Mouse (Mus musculus): ENCODE data around the gene Ssx2ip. TPM values are rescaled to one million over a fixed set of nuclear protein-coding genes. Genes with fewer than 3 reads are reported as not detected.

Ssx2ip gene
- polyA plus RNA-seq, 1 experiment from 2014 or later, result 30.3 TPM

DNA sequence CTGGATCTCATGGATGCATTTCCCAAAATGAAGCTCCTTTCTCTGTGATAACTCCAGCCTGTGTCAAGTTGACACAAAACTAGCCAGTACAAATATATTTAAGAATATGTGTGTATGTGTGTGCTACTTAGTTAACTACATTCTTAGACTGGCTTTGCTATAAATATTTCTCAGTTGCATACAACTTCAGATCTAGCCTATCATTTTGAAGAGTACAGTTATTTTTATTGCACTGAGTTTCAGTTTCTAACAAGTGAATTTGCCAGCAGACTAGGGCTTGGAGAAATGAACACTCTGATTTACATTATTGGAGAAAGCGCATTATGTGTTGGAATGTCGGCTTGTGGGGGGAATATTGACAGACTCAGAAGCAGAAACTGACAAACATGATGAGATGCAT lies 23.6 kb upstream of the Ssx2ip start:
- H3K4me3 ChIP-seq, result no peak overlapping the region
- H3K27me3 ChIP-seq (ENCODE audit: low read depth, poor library complexity, severe bottlenecking), result peaks cover 59% of the 10 kb centered on the region
- H3K36me3 ChIP-seq, result no peaks in the 10 kb centered on the region
- 94% methylated on average over 2 of the region's 2 CpGs for WGBS
- H3K4me1 ChIP-seq, result peaks cover 28% of the 10 kb centered on the region
- H3K9me3 ChIP-seq (replicated peaks), result peaks cover 6% of the 10 kb centered on the region; the same call in 1 of the 2 replicates
- 0 out of 2 replicates have a peak overlapping the region, but pooled peaks have one; percentile 46 for H3K27ac ChIP-seq (replicated peaks)
- DNase-seq (ENCODE audit: low spot score), result no peak

GRCm38 (mm10) chr3:146381471-146381870 lies 23.0 kb upstream of the Ssx2ip start:
- Histone ChIP-seq H3K4me1 (peaks cover 23% of the 10 kb centered on the region), H3K27me3 (ENCODE audit: low read depth, poor library complexity, severe bottlenecking) (peaks cover 58% of the 10 kb centered on the region), H3K27ac (replicated peaks) (no peak overlapping the region), H3K4me3 (no peak overlapping the region), H3K36me3 (no peaks in the 10 kb centered on the region), H3K9me3 (replicated peaks) (peaks cover 6% of the 10 kb centered on the region; the same call in 1 of the 2 replicates)
- 89% methylated on average over 9 of the region's 9 CpGs for WGBS
- no peak for DNase-seq (ENCODE audit: low spot score)

GRCm38 (mm10) chr3:146386800-146387199 lies 17.6 kb upstream of the Ssx2ip start:
- no peak for DNase-seq (ENCODE audit: low spot score)
- Histone ChIP-seq H3K4me1 (no peaks in the 10 kb centered on the region), H3K4me3 (no peak overlapping the region), H3K27me3 (ENCODE audit: low read depth, poor library complexity, severe bottlenecking) (peaks cover 18% of the 10 kb centered on the region), H3K36me3 (no peaks in the 10 kb centered on the region), H3K27ac (replicated peaks) (no peak overlapping the region), H3K9me3 (replicated peaks) (peaks cover 6% of the 10 kb centered on the region; the same call in 1 of the 2 replicates)
- WGBS, result 82% methylated on average over 3 of the region's 3 CpGs

- H3K36me3 ChIP-seq, result no peaks in the 10 kb centered on the region
- no peak for DNase-seq (ENCODE audit: low spot score)
- peak overlapping the region; percentile 49 for H3K27ac ChIP-seq (replicated peaks)
- H3K4me1 ChIP-seq, result peaks cover 15% of the 10 kb centered on the region
- no peaks in the 10 kb centered on the region for H3K27me3 ChIP-seq (ENCODE audit: low read depth, poor library complexity, severe bottlenecking)
- WGBS, result 80% methylated on average over 19 of the region's 19 CpGs
- no peaks in the 10 kb centered on the region for H3K9me3 ChIP-seq (replicated peaks)
- peak overlapping the region; percentile 21; the same call in 1 of the 2 replicates for H3K4me3 ChIP-seq
These were observed 11.7 kb upstream of the Ssx2ip start for GRCm38 (mm10) chr3:146392656-146393321.

- H3K4me1 ChIP-seq, result peaks cover 15% of the 10 kb centered on the region
- H3K4me3 ChIP-seq, result no peak overlapping the region
- H3K9me3 ChIP-seq (replicated peaks), result no peaks in the 10 kb centered on the region
- H3K36me3 ChIP-seq, result no peaks in the 10 kb centered on the region
- no peaks in the 10 kb centered on the region for H3K27me3 ChIP-seq (ENCODE audit: low read depth, poor library complexity, severe bottlenecking)
- whole genome bisulfite sequencing, result 48% methylated on average over 7 of the region's 7 CpGs
- H3K27ac ChIP-seq (replicated peaks), result no peak overlapping the region
- DNase-seq (ENCODE audit: low spot score), result no peak
These were observed 10.8 kb upstream of the Ssx2ip start for GRCm38 (mm10) chr3:146393641-146394100.

DNA sequence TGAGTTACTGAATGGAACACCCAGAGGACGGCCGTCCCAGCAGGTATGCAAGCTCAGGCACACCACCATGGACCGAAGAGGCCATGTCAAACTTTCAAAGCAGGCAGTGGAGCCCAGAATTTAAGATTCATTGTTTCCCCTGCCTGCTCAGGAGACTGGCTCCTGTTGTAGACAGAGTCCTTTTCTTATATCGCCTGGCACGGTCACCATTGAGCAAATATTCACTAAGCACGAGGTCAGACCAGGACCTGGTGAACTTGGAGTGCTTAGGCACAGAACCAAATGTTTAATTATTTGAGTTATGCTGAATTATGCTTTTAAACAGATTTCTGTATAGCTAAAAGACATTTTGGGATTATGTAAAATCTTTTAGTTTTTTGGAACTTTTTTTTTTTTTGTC lies 8.2 kb upstream of the Ssx2ip start:
- 85% methylated on average over 6 of the region's 6 CpGs for WGBS
- no peak for DNase-seq (ENCODE audit: low spot score)
- Histone ChIP-seq H3K36me3 (no peaks in the 10 kb centered on the region), H3K9me3 (replicated peaks) (no peaks in the 10 kb centered on the region), H3K4me1 (peaks cover 15% of the 10 kb centered on the region), H3K27me3 (ENCODE audit: low read depth, poor library complexity, severe bottlenecking) (no peaks in the 10 kb centered on the region), H3K27ac (replicated peaks) (no peak overlapping the region), H3K4me3 (no peak overlapping the region)

DNA sequence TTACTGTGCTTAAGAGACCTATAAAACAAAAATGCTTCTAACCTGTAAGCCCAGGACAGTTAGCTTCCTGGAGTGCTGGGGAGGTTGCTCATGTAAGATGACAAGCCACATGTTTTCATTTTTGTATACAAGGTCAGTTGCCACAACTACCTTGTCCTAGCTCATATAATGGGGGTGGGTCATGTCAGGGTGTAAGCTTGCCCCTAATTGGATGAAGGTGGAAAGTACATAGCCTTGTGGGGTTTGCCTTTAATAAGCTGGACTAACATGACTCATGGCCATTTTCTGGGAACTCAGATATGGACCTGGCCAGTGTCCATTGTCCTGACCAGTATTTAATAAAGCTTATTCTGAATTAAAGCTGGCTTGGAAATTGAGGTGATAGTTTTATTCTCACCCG lies 7.5 kb upstream of the Ssx2ip start:
- Histone ChIP-seq H3K4me3 (no peak overlapping the region), H3K36me3 (no peaks in the 10 kb centered on the region), H3K27ac (replicated peaks) (no peak overlapping the region), H3K4me1 (peaks cover 15% of the 10 kb centered on the region), H3K27me3 (ENCODE audit: low read depth, poor library complexity, severe bottlenecking) (no peaks in the 10 kb centered on the region), H3K9me3 (replicated peaks) (no peaks in the 10 kb centered on the region)
- no peak for DNase-seq (ENCODE audit: low spot score)
- 96% methylated on average over 1 of the region's 1 CpGs for WGBS

DNA sequence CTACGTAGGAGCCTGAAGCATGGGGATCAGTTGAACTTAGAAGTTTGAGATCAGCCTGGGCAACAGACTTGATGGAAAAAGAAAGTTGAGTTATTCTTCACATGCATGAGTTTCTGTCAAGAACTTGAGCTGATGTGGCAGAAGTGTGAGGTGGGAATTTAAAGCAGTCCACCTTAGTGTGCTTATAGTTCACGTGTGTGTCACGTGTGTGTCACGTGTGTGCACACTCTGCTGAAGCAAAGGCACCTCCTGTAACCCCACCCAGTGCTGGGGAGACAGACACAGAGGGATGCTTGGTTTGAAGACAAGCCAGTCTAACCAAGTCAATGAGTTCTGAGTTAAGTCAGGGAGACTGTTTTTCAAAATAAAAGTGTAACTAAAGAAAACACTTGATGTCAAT lies 6.6 kb upstream of the Ssx2ip start:
- H3K9me3 ChIP-seq (replicated peaks), result no peaks in the 10 kb centered on the region; the same call in 1 of the 2 replicates
- no peak for DNase-seq (ENCODE audit: low spot score)
- no peaks in the 10 kb centered on the region for H3K27me3 ChIP-seq (ENCODE audit: low read depth, poor library complexity, severe bottlenecking)
- no peaks in the 10 kb centered on the region for H3K36me3 ChIP-seq
- WGBS, result 87% methylated on average over 4 of the region's 4 CpGs
- no peak overlapping the region for H3K4me3 ChIP-seq
- H3K4me1 ChIP-seq, result peaks cover 13% of the 10 kb centered on the region
- H3K27ac ChIP-seq (replicated peaks), result no peak overlapping the region

DNA sequence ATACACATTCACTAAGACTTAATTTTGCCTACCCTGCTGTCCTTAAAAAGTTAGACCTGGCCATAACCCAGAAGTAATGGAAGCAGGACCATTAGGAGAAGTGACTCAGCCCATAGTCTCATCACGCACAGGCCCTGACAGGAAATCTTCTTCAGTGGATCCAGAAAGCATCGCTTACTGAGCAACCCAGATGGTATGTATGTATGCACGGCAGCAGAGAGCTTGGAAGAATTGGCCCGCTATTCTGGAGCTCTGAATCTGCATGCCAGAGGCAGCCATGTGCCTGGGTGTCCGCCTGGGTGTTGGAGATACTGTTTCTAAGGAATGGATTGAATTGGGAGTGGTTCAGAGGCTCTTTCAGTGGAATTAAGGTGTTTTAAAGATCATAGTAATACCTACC lies 5.2 kb upstream of the Ssx2ip start:
- WGBS, result 94% methylated on average over 5 of the region's 5 CpGs

GRCm38 (mm10) chr3:146403770-146404169 lies 672 bp upstream of the Ssx2ip start:
- no peak for DNase-seq (ENCODE audit: low spot score)

More for the DNA sequence above, 5.2 kb upstream of the Ssx2ip start:
- H3K9me3 ChIP-seq (replicated peaks), result no peaks in the 10 kb centered on the region; the same call in 1 of the 2 replicates
- H3K4me1 ChIP-seq, result peaks cover 5% of the 10 kb centered on the region
- H3K27me3 ChIP-seq (ENCODE audit: low read depth, poor library complexity, severe bottlenecking), result no peaks in the 10 kb centered on the region
- no peak overlapping the region for H3K4me3 ChIP-seq
- H3K36me3 ChIP-seq, result no peaks in the 10 kb centered on the region
- H3K27ac ChIP-seq (replicated peaks), result no peak overlapping the region
- no peak for DNase-seq (ENCODE audit: low spot score)

DNA sequence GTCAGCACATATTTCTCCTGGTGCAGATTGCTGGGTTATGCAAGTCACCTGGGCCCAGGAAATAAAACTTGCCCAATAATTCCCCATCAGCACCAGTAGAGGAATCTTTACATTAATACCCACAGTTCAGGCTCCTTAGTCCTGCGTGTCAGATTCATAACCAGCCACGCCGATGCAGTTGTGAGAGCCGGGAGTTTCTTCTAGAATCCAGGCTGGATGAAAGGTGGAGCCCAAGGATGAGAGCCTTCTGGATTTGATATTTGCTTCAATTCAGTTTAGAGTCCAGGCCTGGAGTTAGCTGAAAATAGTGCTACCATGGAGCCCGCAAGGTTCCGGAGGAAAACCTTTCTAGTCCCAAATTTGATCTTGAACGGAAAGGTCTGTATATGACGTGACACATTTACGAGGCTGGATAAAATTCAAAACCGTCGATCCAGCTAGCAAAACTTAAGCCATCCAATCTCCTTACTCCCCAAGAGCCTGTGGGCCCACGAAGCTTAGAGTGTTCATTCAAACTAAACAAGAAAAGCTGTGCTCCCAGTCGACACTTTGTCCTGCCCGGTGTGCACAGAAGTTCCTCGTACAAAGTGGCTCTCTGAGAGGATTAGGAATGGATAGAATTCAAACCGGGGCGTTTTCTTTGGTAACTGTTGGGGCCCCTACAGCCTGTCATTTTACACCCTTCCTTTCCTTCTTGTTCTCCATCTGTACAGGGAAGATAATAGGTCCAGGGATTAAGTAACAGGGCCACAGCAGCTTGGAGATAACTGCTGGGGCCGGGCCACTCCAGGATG lies 968 bp downstream of the Ssx2ip start:
- peak; percentile 29 for DNase-seq (ENCODE audit: low spot score)
- H3K27ac ChIP-seq (replicated peaks), result peak overlapping the region; percentile 96
- peaks cover 37% of the 10 kb centered on the region for H3K4me1 ChIP-seq
- H3K36me3 ChIP-seq, result peaks cover 3% of the 10 kb centered on the region; the same call in 1 of the 2 replicates
- peak overlapping the region; percentile 96 for H3K4me3 ChIP-seq
- 24% methylated on average over 18 of the region's 18 CpGs for WGBS
- no peaks in the 10 kb centered on the region for H3K27me3 ChIP-seq (ENCODE audit: low read depth, poor library complexity, severe bottlenecking)
- no peaks in the 10 kb centered on the region; the same call in 1 of the 2 replicates for H3K9me3 ChIP-seq (replicated peaks)

More at GRCm38 (mm10) chr3:146403770-146404169, 672 bp upstream of the Ssx2ip start:
- Histone ChIP-seq H3K27me3 (ENCODE audit: low read depth, poor library complexity, severe bottlenecking) (no peaks in the 10 kb centered on the region), H3K9me3 (replicated peaks) (no peaks in the 10 kb centered on the region; the same call in 1 of the 2 replicates), H3K4me3 (peak overlapping the region; percentile 96), H3K27ac (replicated peaks) (peak overlapping the region; percentile 96), H3K4me1 (peaks cover 37% of the 10 kb centered on the region), H3K36me3 (no peaks in the 10 kb centered on the region; the same call in 1 of the 2 replicates)
- 52% methylated on average over 3 of the region's 3 CpGs for whole genome bisulfite sequencing

DNA sequence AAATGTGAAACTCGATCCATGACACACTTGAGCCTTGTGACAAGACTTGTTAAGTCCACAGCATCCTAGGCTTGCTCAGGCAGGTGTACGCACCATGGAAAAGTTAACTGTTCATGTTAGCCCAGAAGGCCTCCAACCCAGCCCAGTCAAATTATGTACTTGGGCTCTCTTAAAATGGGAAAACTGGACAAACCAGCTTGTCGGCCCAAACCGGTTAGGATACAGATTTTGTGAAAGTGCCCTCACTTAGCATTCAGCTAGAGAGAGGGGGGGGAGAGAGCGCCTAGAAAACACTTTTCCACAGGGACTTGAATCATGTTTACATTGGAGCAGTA lies 1.5 kb downstream of the Ssx2ip start:
- 42% methylated on average over 5 of the region's 5 CpGs for WGBS

More for the DNA sequence above, 1.5 kb downstream of the Ssx2ip start:
- Histone ChIP-seq H3K4me1 (peaks cover 37% of the 10 kb centered on the region), H3K27me3 (ENCODE audit: low read depth, poor library complexity, severe bottlenecking) (no peaks in the 10 kb centered on the region), H3K27ac (replicated peaks) (peak overlapping the region; percentile 96; the same call in 1 of the 2 replicates), H3K9me3 (replicated peaks) (no peaks in the 10 kb centered on the region; the same call in 1 of the 2 replicates), H3K36me3 (peaks cover 3% of the 10 kb centered on the region; the same call in 1 of the 2 replicates), H3K4me3 (peak overlapping the region; percentile 96)
- peak; percentile 25 for DNase-seq (ENCODE audit: low spot score)

Measured in midbrain, embryonic 10.5 days (tissue).